Mouse (Mus musculus) left cerebral cortex, adult 2 months (tissue): ENCODE measurements around the gene Gm13757. TPM values are rescaled to one million over a fixed set of nuclear protein-coding genes. Genes with fewer than 3 reads are reported as not detected.
"Not testable (repeated sequence)": the region's sequence is repeated elsewhere in the genome, so short reads cannot be mapped to it uniquely, and the experiment has no call there.

ENCODE experiments used
- DNase-seq, 2 experiments: peaks; one replicate each; pipeline ENCODE4 v3.0.0; 2021 to 2022; ENCODE audit warnings: low spot score in 2 of 2, mixed read lengths in 1 of 2; ENCODE audit errors: extremely low spot score in 1 of 2
- H3K27ac ChIP-seq: fragments of 200-600 bp; 2 replicates; pipeline ENCODE4 v1.8.1; 2022
- H3K4me3 ChIP-seq: fragments of 200-600 bp; 2 replicates; pipeline ENCODE4 v1.8.1; 2022
- CTCF ChIP-seq: fragments of 200-600 bp; IDR thresholded peaks from 2 replicates; pipeline ENCODE4 v1.8.1; 2022; ENCODE audit warnings: antibody characterized with exemption, mild to moderate bottlenecking, moderate library complexity
- intact Hi-C: fragments of 180-260 bp; cut with DNase I; formaldehyde crosslinking; loops from one replicate; pipeline ENCODE4 v1.15.1; 2025
- long read RNA-seq, 2 experiments: library from polyadenylated mRNA; stranded (forward); transcript quantifications; one replicate each; pipeline ENCODE4 v2.0.0; 2021; ENCODE audit warnings: borderline mapping rate in 2 of 2
- total RNA-seq, 2 experiments: library from RNA; stranded (reverse); gene quantifications; 2 replicates each; pipeline ENCODE4 v1.2.3; 2021

Gene Gm13757
- not detected for total RNA-seq
- long read RNA-seq, experiment 1, result 0 reads
- long read RNA-seq, experiment 2, result 0 reads

DNA sequence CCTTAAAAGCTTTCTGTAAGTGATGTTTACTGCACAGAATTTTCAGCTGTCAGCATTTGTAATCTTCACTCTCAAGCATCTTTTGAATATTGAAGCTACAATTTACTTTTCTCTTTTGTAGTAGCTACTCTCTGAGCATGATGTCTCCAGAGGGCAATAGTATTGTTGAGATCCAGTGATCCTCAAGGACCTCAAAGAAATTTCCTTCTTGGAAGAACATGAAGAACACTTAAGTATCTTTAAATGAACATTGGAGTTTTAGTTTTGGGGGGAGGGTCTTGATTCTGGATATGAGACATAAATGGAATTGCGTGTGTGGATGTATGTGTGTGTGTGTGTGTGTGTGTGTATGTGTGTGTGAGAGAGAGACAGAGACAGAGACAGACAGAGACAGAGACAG is at the start of gene Gm13757:
Gene Gm13757 (minus strand): TSS at position 101 of the 400 bp plus-strand sequence.
- no peak within 1 kb of the TSS for H3K27ac ChIP-seq
- TF ChIP-seq CTCF, result no peak
- H3K4me3 ChIP-seq, result no peak within 1 kb of the TSS
- intact Hi-C loops, result no loop called here
- no peak for DNase-seq

- intact Hi-C loops, result no loop called here
- no peak for DNase-seq
- no peak for TF ChIP-seq CTCF
- no peak within 1 kb of the TSS for H3K4me3 ChIP-seq
- H3K27ac ChIP-seq, result no peak within 1 kb of the TSS
These were observed 44.1 kb upstream of the Gm13757 start, which contains the start of gene Olfr1185-ps1 for GRCm38 (mm10) chr2:88493020-88493419. Olfr1185-ps1 (plus strand) TSS chr2:88493320.

DNA sequence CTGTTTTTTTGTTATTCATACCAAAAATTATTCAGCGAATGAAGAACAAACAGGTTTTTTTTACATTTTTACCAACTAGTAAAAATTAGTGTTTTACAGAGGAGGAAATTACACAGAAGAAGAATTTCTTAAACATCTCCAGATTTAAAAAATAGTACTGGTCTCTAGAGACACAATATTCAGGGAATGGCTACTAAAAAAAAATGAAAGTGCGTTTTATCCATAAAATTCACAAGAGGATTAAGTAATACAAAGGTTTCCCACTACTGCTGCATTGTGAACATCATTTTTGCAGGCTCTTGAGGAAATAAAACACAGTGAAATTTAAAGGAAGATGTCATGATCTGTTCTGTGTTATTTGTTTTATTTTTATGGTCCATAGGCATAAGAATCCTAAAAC is 34.4 kb upstream of the Gm13757 start, which contains the start of gene Olfr1184:
Gene Olfr1184 (plus strand): TSS at position 301 of the 400 bp plus-strand sequence.
- no peak for DNase-seq
- H3K27ac ChIP-seq, result no peak within 1 kb of the TSS
- H3K4me3 ChIP-seq, result no peak within 1 kb of the TSS
- no peak for TF ChIP-seq CTCF
- intact Hi-C loops, result no loop called here

GRCm38 (mm10) chr2:88454567-88454966 is 5.6 kb upstream of the Gm13757 start, which contains the start of gene Olfr1183:
Olfr1183 (plus strand) TSS chr2:88454867.
- DNase-seq, H3K27ac ChIP-seq, H3K4me3 ChIP-seq, intact Hi-C loops: not testable (repeated sequence)

DNA sequence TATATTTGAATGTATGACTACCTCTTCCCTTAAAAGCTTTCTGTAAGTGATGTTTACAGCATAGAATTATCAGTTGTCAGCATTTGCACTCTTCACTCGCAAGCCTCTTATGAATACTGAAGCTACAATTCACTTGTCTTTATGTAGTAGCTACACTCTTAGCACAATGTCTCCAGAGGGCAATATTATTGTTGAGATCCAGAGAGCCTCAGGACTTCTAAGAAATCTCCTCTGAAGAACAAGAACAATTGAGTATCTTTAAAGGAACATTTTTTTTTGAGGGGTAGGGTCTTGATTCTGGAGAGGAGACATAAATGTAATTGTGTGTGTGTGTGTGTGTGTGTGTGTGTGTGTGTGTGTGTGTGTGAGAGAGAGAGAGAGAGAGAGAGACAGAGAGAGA is 22.9 kb downstream of the Gm13757 start, which contains the start of gene Olfr1181:
Gene Olfr1181 (minus strand): TSS at position 101 of the 400 bp plus-strand sequence.
- no peak within 1 kb of the TSS for H3K4me3 ChIP-seq
- TF ChIP-seq CTCF, result no peak
- H3K27ac ChIP-seq, result no peak within 1 kb of the TSS
- intact Hi-C loops, result no loop called here
- DNase-seq, result no peak

DNA sequence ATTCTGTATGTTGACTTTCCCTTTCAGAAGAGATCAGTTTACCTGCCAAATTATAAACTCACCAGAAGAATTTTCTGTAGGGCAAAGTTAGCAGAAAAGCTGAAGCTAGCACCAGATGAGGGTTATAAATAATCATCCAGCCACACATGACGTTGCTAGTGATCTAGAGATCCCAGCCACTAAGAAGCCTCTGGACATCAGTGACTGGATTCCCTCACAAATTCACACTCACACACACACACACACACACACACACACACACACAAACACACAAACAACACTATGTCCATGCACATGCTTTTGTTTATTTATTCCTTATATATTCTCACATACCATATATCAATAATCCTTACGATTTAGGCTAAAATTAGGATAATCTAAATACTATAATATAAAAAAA is 29.9 kb downstream of the Gm13757 start, which contains the start of gene Olfr1180:
Gene Olfr1180 (minus strand): TSS at position 101 of the 400 bp plus-strand sequence.
- Histone ChIP-seq H3K27ac (no peak within 1 kb of the TSS), H3K4me3 (no peak within 1 kb of the TSS)
- DNase-seq, result no peak
- no peak for TF ChIP-seq CTCF
- intact Hi-C loops, result no loop called here

GRCm38 (mm10) chr2:88406353-88406752 is 42.6 kb downstream of the Gm13757 start, which contains the start of gene Olfr1179:
Olfr1179 (minus strand) TSS chr2:88406453.
- no peak for TF ChIP-seq CTCF
- Histone ChIP-seq H3K27ac (no peak within 1 kb of the TSS), H3K4me3 (no peak within 1 kb of the TSS)
- no peak for DNase-seq
- intact Hi-C loops, result no loop called here

Other genes starting within 250 kb of the Gm13757 start
- gene Olfr1170, start 220.8 kb downstream of the Gm13757 start, total RNA-seq, result not detected
- gene Olfr1173, start 169.3 kb downstream of the Gm13757 start, total RNA-seq, result under 1 TPM in 1 of 2 experiments, not detected in 1; 0.07 TPM
- gene Olfr1174-ps, start 134.0 kb downstream of the Gm13757 start, total RNA-seq, result not detected
- not detected for gene Olfr1175-ps, start 121.9 kb downstream of the Gm13757 start, total RNA-seq
- gene Olfr1176, start 112.4 kb downstream of the Gm13757 start, total RNA-seq, result not detected
- gene Olfr1177-ps, start 102.6 kb downstream of the Gm13757 start, total RNA-seq, result not detected
- not detected for gene Olfr1178, start 62.1 kb downstream of the Gm13757 start, total RNA-seq
- not detected for gene Olfr1179, start 42.7 kb downstream of the Gm13757 start, total RNA-seq
- not detected for gene Olfr1180, start 30.0 kb downstream of the Gm13757 start, total RNA-seq
- not detected for gene Olfr1181, start 23.0 kb downstream of the Gm13757 start, total RNA-seq
- gene Olfr1183, start 5.7 kb upstream of the Gm13757 start, total RNA-seq, result not detected
- not detected for gene Olfr1184, start 34.5 kb upstream of the Gm13757 start, total RNA-seq
- not detected for gene Olfr1185-ps1, start 44.2 kb upstream of the Gm13757 start, total RNA-seq
- gene Olfr1186, start 69.4 kb upstream of the Gm13757 start, total RNA-seq, result not detected
- not detected for gene Olfr1188, start 107.8 kb upstream of the Gm13757 start, total RNA-seq
- not detected for gene Olfr1189, start 137.3 kb upstream of the Gm13757 start, total RNA-seq
- gene Olfr1191-ps1, start 191.4 kb upstream of the Gm13757 start, total RNA-seq, result under 1 TPM in 1 of 2 experiments, not detected in 1; 0.05 TPM
- not detected for gene Olfr1192-ps1, start 199.4 kb upstream of the Gm13757 start, total RNA-seq
- not detected for gene Olfr1193, start 226.5 kb upstream of the Gm13757 start, total RNA-seq
- not detected for gene Olfr1195, start 240.1 kb upstream of the Gm13757 start, total RNA-seq